20 mouse cellular contexts compared by ENCODE assay signal in the genomic region with DNA sequence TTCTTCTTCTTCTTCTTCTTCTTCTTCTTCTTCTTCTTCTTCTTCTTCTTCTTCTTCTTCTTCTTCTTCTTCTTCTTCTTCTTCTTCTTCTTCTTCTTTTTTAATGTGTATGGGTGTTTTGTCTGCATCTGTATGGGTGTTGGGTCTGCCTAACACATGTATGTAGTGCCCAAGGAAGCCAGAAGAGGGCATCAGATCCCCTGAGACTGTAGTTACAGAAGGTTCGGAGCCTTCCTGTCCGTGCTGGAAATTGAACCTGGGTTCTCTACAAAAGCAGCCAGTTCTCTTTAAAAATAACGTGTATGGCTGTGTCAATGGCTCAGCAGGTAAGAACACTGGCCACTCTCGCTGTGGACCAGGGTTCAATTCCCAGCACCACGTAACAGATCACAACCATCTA.
DNase-seq lines count a peak whose midpoint lies in the region; ATAC-seq and TF ChIP-seq lines count a peak whose summit lies in the region.
"Had no signal": no experiment of that assay in that cellular context is flagged by ENCODE, and none has a peak within 500 bp of the region (broad histone marks: within the 10 kb centered on the region; RNA-seq: fewer than 3 reads in every experiment).

No protein-coding gene starts in this region.

- no peaks in the 10 kb centered on the region for H3K27me3 ChIP-seq in cerebellum, adult 2 months (ENCODE audit: control insufficient read depth, insufficient read depth, low read length)
- H3K27me3 ChIP-seq in kidney, adult 2 months (replicated peaks; ENCODE audit: control insufficient read depth, insufficient read depth, low read length), result no peaks in the 10 kb centered on the region
- H3K27me3 ChIP-seq in midbrain, embryonic 14.5 days (ENCODE audit: control insufficient read depth, insufficient read depth, low read length), result no peaks in the 10 kb centered on the region
- H3K27me3 ChIP-seq: forebrain, embryonic 13.5 days; hindbrain, embryonic 12.5 days; limb, embryonic 12.5 days; liver, embryonic 13.5 days; lung, embryonic 15.5 days had no signal

- H3K4me2 ChIP-seq in midbrain, embryonic 14.5 days (ENCODE audit: low read length), result no peak overlapping the region
- H3K4me2 ChIP-seq: forebrain, embryonic 13.5 days; heart, embryonic 13.5 days; hindbrain, embryonic 12.5 days; limb, embryonic 12.5 days; liver, embryonic 13.5 days; lung, embryonic 15.5 days had no signal

- no peaks in the 10 kb centered on the region for H3K36me3 ChIP-seq in kidney, adult 2 months (ENCODE audit: control insufficient read depth, insufficient read depth, low read length)
- no peaks in the 10 kb centered on the region for H3K36me3 ChIP-seq in midbrain, embryonic 14.5 days (ENCODE audit: control insufficient read depth, insufficient read depth, low read length)
- H3K36me3 ChIP-seq: heart, embryonic 13.5 days; hindbrain, embryonic 12.5 days; limb, embryonic 12.5 days; liver, embryonic 13.5 days; lung, embryonic 15.5 days had no signal

- H3K9ac ChIP-seq in midbrain, embryonic 14.5 days (replicated peaks; ENCODE audit: low read length), result no peak overlapping the region
- H3K9ac ChIP-seq: forebrain, embryonic 13.5 days; heart, embryonic 13.5 days; hindbrain, embryonic 12.5 days; limb, embryonic 12.5 days; liver, embryonic 13.5 days; lung, embryonic 15.5 days had no signal

- H3K4me3 ChIP-seq in cerebellum, adult 2 months (replicated peaks; ENCODE audit: insufficient read depth, low read depth, low read length), result no peak overlapping the region
- H3K4me3 ChIP-seq in kidney, adult 2 months (ENCODE audit: insufficient read depth, low read depth, low read length), result no peak overlapping the region
- H3K4me3 ChIP-seq in midbrain, embryonic 14.5 days (replicated peaks; ENCODE audit: low read depth, low read length), result no peak overlapping the region
- H3K4me3 ChIP-seq: forebrain, embryonic 13.5 days; heart, embryonic 13.5 days; hindbrain, embryonic 12.5 days; limb, embryonic 12.5 days; liver, embryonic 13.5 days; lung, embryonic 15.5 days had no signal

- peak; percentile 16; the same call in 1 of the 2 replicates for TF ChIP-seq CTCF in cerebellum, adult 2 months (IDR thresholded peaks at IDR 0.05; ENCODE audit: borderline replicate concordance, insufficient read depth, low read depth, low read length)
- TF ChIP-seq CTCF in kidney, adult 2 months (conservative IDR thresholded peaks at IDR 0.05; ENCODE audit: insufficient read depth, insufficient read length, low read depth, low read length), result 0 out of 2 replicates have a peak, but pooled peaks have one; percentile 5

- peaks cover 5% of the 10 kb centered on the region; the same call in 1 of the 2 replicates for H3K4me1 ChIP-seq in cerebellum, adult 2 months (ENCODE audit: control insufficient read depth, insufficient read depth, low read length)
- no peaks in the 10 kb centered on the region for H3K4me1 ChIP-seq in kidney, adult 2 months (ENCODE audit: control insufficient read depth, insufficient read depth, low read length)
- H3K4me1 ChIP-seq in midbrain, embryonic 14.5 days (ENCODE audit: control insufficient read depth, insufficient read depth, low read length), result peaks cover 9% of the 10 kb centered on the region
- H3K4me1 ChIP-seq: heart, embryonic 13.5 days; limb, embryonic 12.5 days; liver, embryonic 13.5 days; lung, embryonic 15.5 days had no signal

- H3K9me3 ChIP-seq in midbrain, embryonic 14.5 days (ENCODE audit: control insufficient read depth, low read length), result 0 out of 2 replicates have a peak, but pooled peaks cover 4% of the 10 kb centered on the region
- H3K9me3 ChIP-seq: heart, embryonic 13.5 days; hindbrain, embryonic 12.5 days; liver, embryonic 13.5 days; lung, embryonic 15.5 days had no signal

- H3K27ac ChIP-seq in cerebellum, adult 2 months (ENCODE audit: insufficient read depth, low read length), result no peak overlapping the region
- H3K27ac ChIP-seq in kidney, adult 2 months (ENCODE audit: insufficient read depth, low read depth, low read length), result no peak overlapping the region
- H3K27ac ChIP-seq in midbrain, embryonic 14.5 days (replicated peaks; ENCODE audit: low read depth, low read length), result no peak overlapping the region
- H3K27ac ChIP-seq: forebrain, embryonic 13.5 days; heart, embryonic 13.5 days; hindbrain, embryonic 12.5 days; limb, embryonic 12.5 days; liver, embryonic 13.5 days; lung, embryonic 15.5 days; macrophage had no signal

- TF ChIP-seq POLR2A in cerebellum, adult 2 months (IDR thresholded peaks at IDR 0.05; ENCODE audit: borderline replicate concordance, insufficient read depth, low read length), result no peak
- no peak for TF ChIP-seq POLR2A in kidney, adult 2 months (IDR thresholded peaks at IDR 0.05; ENCODE audit: low read depth, low read length)

- DNase-seq in cerebellum, adult 2 months, result no peak
- no peak for DNase-seq in kidney, adult 2 months
- no peak for DNase-seq in kidney, adult 18-20 months
- peak; percentile 35 for DNase-seq in testis, postnatal 10 days (ENCODE audit: low spot score)
- DNase-seq in testis, postnatal 14 days (ENCODE audit: low spot score), result no peak
- no peak for DNase-seq in urinary bladder, adult 18-20 months (ENCODE audit: low spot score in 2 of 2)
- DNase-seq in midbrain, embryonic 14.5 days, result no peak
- DNase-seq: adrenal gland, postnatal 36 days; cerebellum, adult 8-10 months; heart, postnatal 14 days; kidney, adult 8-10 months; kidney, postnatal 25 days; liver, embryonic 13.5 days had no signal

- ATAC-seq in cerebellum, adult (ENCODE audit: insufficient number of reproducible peaks, low FRiP score, low TSS enrichment), result no peak
- ATAC-seq in midbrain, embryonic 14.5 days (ENCODE audit: low FRiP score, low TSS enrichment), result no peak
- ATAC-seq: forebrain, embryonic 13.5 days had no signal

- 87% methylated on average over 5 of the region's 5 CpGs for WGBS in cerebellum, adult 2 months
- WGBS in kidney, adult 2 months, result 88% methylated on average over 5 of the region's 5 CpGs
- WGBS in midbrain, embryonic 14.5 days, result 85% methylated on average over 5 of the region's 5 CpGs
